Mouse (Mus musculus) small intestine, adult 2 months (tissue): Measurements from ENCODE around the gene Sfswap.

Source experiments
- CTCF ChIP-seq: fragments of 200-500 bp; IDR thresholded peaks from 2 replicates; pipeline ENCODE4 v1.5.1; 2012; ENCODE audit warnings: low read depth, mild to moderate bottlenecking, control low read depth, inconsistent platforms, low read length, moderate library complexity, mixed read lengths; ENCODE audit not compliant: insufficient replicate concordance, insufficient read length; ENCODE audit errors: extremely low read depth
- POLR2A ChIP-seq: fragments of 200-500 bp; IDR thresholded peaks from 2 replicates; pipeline ENCODE4 v1.6.1; 2012; ENCODE audit warnings: low read depth, mild to moderate bottlenecking, control low read depth, inconsistent platforms, low read length, moderate library complexity

GRCm38 (mm10) chr5:129458109-129458508, 42.9 kb upstream of the Sfswap start:
- TF ChIP-seq CTCF (no peak), POLR2A (no peak)
